Mouse (Mus musculus) CH12.LX (cell line): ENCODE data around the gene Trim24. TPM values are rescaled to one million over a fixed set of nuclear protein-coding genes. Genes with fewer than 3 reads are reported as not detected.
A peak's percentile ranks its signal among the peaks of the same experiment; 100 is the strongest.

Source experiments
- DNase-seq: peaks from one replicate; pipeline ENCODE4 v3.0.0-alpha.2; 2013; ENCODE audit errors: extremely low read depth
- H3K27ac ChIP-seq: 2 replicates; pipeline ENCODE4 v1.5.1; 2012; ENCODE audit warnings: low read depth, mild to moderate bottlenecking, control low read depth, moderate library complexity; ENCODE audit not compliant: insufficient read depth
- H3K27me3 ChIP-seq: replicated peaks from 2 replicates; pipeline ENCODE3; 2012; ENCODE audit warnings: inconsistent platforms
- H3K36me3 ChIP-seq, 2 experiments: replicated peaks in 1 of 2; 2 replicates each; pipeline versions ENCODE3 to v1.6.1; 2012; ENCODE audit warnings: inconsistent platforms in 1 of 2, low read length in 1 of 2, mild to moderate bottlenecking in 1 of 2, mixed read lengths in 1 of 2, moderate library complexity in 1 of 2; ENCODE audit not compliant: control insufficient read depth in 1 of 2, insufficient read depth in 1 of 2
- H3K4me1 ChIP-seq, 2 experiments: 2 replicates each; pipeline ENCODE4 v1.6.1; 2012; ENCODE audit warnings: inconsistent platforms in 1 of 2, moderate library complexity in 1 of 2; ENCODE audit not compliant: insufficient read depth in 2 of 2, control insufficient read depth in 1 of 2
- H3K4me2 ChIP-seq: 2 replicates; pipeline ENCODE4 v1.6.1; 2012; ENCODE audit warnings: low read depth, mild to moderate bottlenecking, control low read depth; ENCODE audit not compliant: poor library complexity, insufficient read depth, severe bottlenecking
- H3K4me3 ChIP-seq, 3 experiments: fragments of 150-350 bp in 1 of 3; sonication (generic) in 1 of 3; replicated peaks in 1 of 3; 2 replicates each; pipeline versions ENCODE3 to v1.5.1; 2011 to 2012; ENCODE audit warnings: low read depth in 2 of 3, low read length in 2 of 3, mild to moderate bottlenecking in 2 of 3, moderate library complexity in 2 of 3, control low read depth in 1 of 3, improper control_type of control experiment in 1 of 3, inconsistent platforms in 1 of 3, mixed read lengths in 1 of 3; ENCODE audit not compliant: poor library complexity in 1 of 3
- H3K79me2 ChIP-seq: replicated peaks from 2 replicates; pipeline ENCODE4 v1.6.1; 2012; ENCODE audit warnings: mild to moderate bottlenecking, moderate library complexity; ENCODE audit not compliant: control insufficient read depth, poor library complexity, insufficient read depth, severe bottlenecking; ENCODE audit errors: extremely low read depth
- H3K9ac ChIP-seq: 2 replicates; pipeline ENCODE4 v1.6.1; 2012; ENCODE audit warnings: low read depth, mild to moderate bottlenecking, control low read depth, moderate library complexity; ENCODE audit not compliant: insufficient read depth
- H3K9me3 ChIP-seq: replicated peaks from 2 replicates; pipeline ENCODE3; 2012; ENCODE audit warnings: low read length, inconsistent platforms, mixed read lengths
- BHLHE40 ChIP-seq: IDR thresholded peaks from 2 replicates; pipeline ENCODE4 v1.6.1; 2011; ENCODE audit warnings: mild to moderate bottlenecking, low read depth, low read length, improper control_type of control experiment
- CHD2 ChIP-seq: IDR thresholded peaks from 2 replicates; pipeline ENCODE4 v1.6.1; 2011; ENCODE audit warnings: low read length, improper control_type of control experiment
- CTCF ChIP-seq, 2 experiments: IDR thresholded peaks in 1 of 2; conservative IDR thresholded peaks in 1 of 2; 2 replicates each; pipeline ENCODE4 v1.5.1; 2011 to 2012; ENCODE audit warnings: low read depth in 2 of 2, low read length in 2 of 2, improper control_type of control experiment in 1 of 2, inconsistent platforms in 1 of 2, mild to moderate bottlenecking in 1 of 2, moderate library complexity in 1 of 2
- E2F4 ChIP-seq: IDR thresholded peaks from 2 replicates; pipeline ENCODE4 v1.6.1; 2011; ENCODE audit warnings: low read depth, low read length, improper control_type of control experiment; ENCODE audit not compliant: insufficient replicate concordance
- ELF1 ChIP-seq: IDR thresholded peaks from 2 replicates; pipeline ENCODE4 v1.6.1; 2014; ENCODE audit warnings: low read depth, mild to moderate bottlenecking, inconsistent platforms, low read length, improper control_type of control experiment
- EP300 ChIP-seq: IDR thresholded peaks from 2 replicates; pipeline ENCODE4 v1.6.1; 2011; ENCODE audit warnings: low read length, improper control_type of control experiment
- ETS1 ChIP-seq: conservative IDR thresholded peaks from 2 replicates; pipeline ENCODE4 v1.6.1; 2012; ENCODE audit warnings: low read depth, mild to moderate bottlenecking, inconsistent platforms, low read length, improper control_type of control experiment, moderate library complexity
- GABPA ChIP-seq: IDR thresholded peaks from 2 replicates; pipeline ENCODE4 v1.6.1; 2012; ENCODE audit warnings: low read depth, low read length, improper control_type of control experiment, inconsistent platforms; ENCODE audit not compliant: insufficient replicate concordance
- HCFC1 ChIP-seq: IDR thresholded peaks from 2 replicates; pipeline ENCODE4 v1.6.1; 2012; ENCODE audit warnings: low read depth, mild to moderate bottlenecking, inconsistent platforms, low read length, improper control_type of control experiment
- IRF4 ChIP-seq: IDR thresholded peaks from 2 replicates; pipeline ENCODE4 v1.6.1; 2014; ENCODE audit warnings: low read depth, mild to moderate bottlenecking, inconsistent platforms, low read length, improper control_type of control experiment
- JUND ChIP-seq: conservative IDR thresholded peaks from 2 replicates; pipeline ENCODE4 v1.6.1; 2011; ENCODE audit warnings: low read depth, low read length, improper control_type of control experiment
- KAT2A ChIP-seq: IDR thresholded peaks from 2 replicates; pipeline ENCODE4 v1.6.1; 2012; ENCODE audit warnings: low read length, improper control_type of control experiment, inconsistent platforms; ENCODE audit not compliant: insufficient replicate concordance
- MAZ ChIP-seq: IDR thresholded peaks from 2 replicates; pipeline ENCODE4 v1.6.1; 2012; ENCODE audit warnings: low read depth, mild to moderate bottlenecking, inconsistent platforms, low read length, improper control_type of control experiment, moderate library complexity
- MEF2A ChIP-seq: IDR thresholded peaks from 2 replicates; pipeline ENCODE4 v1.6.1; 2014; ENCODE audit warnings: low read depth, mild to moderate bottlenecking, inconsistent platforms, low read length, improper control_type of control experiment, borderline replicate concordance
- MXI1 ChIP-seq: IDR thresholded peaks from 2 replicates; pipeline ENCODE4 v1.6.1; 2011; ENCODE audit warnings: mild to moderate bottlenecking, low read depth, low read length, improper control_type of control experiment
- NELFE ChIP-seq: IDR thresholded peaks from 2 replicates; pipeline ENCODE4 v1.6.1; 2011; ENCODE audit warnings: low read depth, low read length, improper control_type of control experiment
- NRF1 ChIP-seq: IDR thresholded peaks from 2 replicates; pipeline ENCODE4 v1.6.1; 2014; ENCODE audit warnings: low read depth, mild to moderate bottlenecking, inconsistent platforms, low read length, improper control_type of control experiment, moderate library complexity
- POLR2A ChIP-seq: IDR thresholded peaks from 2 replicates; pipeline ENCODE4 v1.6.1; 2011; ENCODE audit warnings: low read depth, mild to moderate bottlenecking, improper control_type of control experiment, low read length
- POLR2AphosphoS2 ChIP-seq: IDR thresholded peaks from 2 replicates; pipeline ENCODE4 v1.6.1; 2011; ENCODE audit warnings: low read depth, low read length, improper control_type of control experiment
- RAD21 ChIP-seq: IDR thresholded peaks from 2 replicates; pipeline ENCODE4 v1.6.1; 2011; ENCODE audit warnings: low read depth, mild to moderate bottlenecking, low read length, improper control_type of control experiment, moderate library complexity
- SMC3 ChIP-seq: IDR thresholded peaks from 2 replicates; pipeline ENCODE4 v1.6.1; 2011; ENCODE audit warnings: low read depth, low read length, improper control_type of control experiment
- TBP ChIP-seq: conservative IDR thresholded peaks from 2 replicates; pipeline ENCODE4 v1.6.1; 2011; ENCODE audit warnings: low read depth, low read length, improper control_type of control experiment
- TCF12 ChIP-seq: IDR thresholded peaks from 2 replicates; pipeline ENCODE4 v1.6.1; 2014; ENCODE audit warnings: low read depth, mild to moderate bottlenecking, inconsistent platforms, low read length, improper control_type of control experiment
- UBTF ChIP-seq: IDR thresholded peaks from 2 replicates; pipeline ENCODE4 v1.6.1; 2012; ENCODE audit warnings: low read depth, mild to moderate bottlenecking, inconsistent platforms, low read length, improper control_type of control experiment, moderate library complexity
- USF1 ChIP-seq: IDR thresholded peaks from 2 replicates; pipeline ENCODE4 v1.6.1; 2014; ENCODE audit warnings: low read depth, mild to moderate bottlenecking, inconsistent platforms, low read length, improper control_type of control experiment
- ZC3H11A ChIP-seq: IDR thresholded peaks from 2 replicates; pipeline ENCODE4 v1.6.1; 2012; ENCODE audit warnings: low read depth, mild to moderate bottlenecking, inconsistent platforms, low read length, improper control_type of control experiment
- ZNF384 ChIP-seq: IDR thresholded peaks from 2 replicates; pipeline ENCODE4 v1.6.1; 2012; ENCODE audit warnings: low read depth, low read length, improper control_type of control experiment, inconsistent platforms
- dilution Hi-C: fragments of 300-500 bp; cut with MboI; formaldehyde crosslinking; loops from 2 replicates; pipeline ENCODE4 v1.14.3; 2020; ENCODE audit warnings: low sequenced_read_pairs; ENCODE audit not compliant: extremely low pct_unique_long_range_greater_than_20kb, extremely low pct_ligation_motif_present
- in situ Hi-C: fragments of 300-500 bp; cut with MboI; formaldehyde crosslinking; loops from 3 replicates; pipeline ENCODE4 v1.14.3; 2019; ENCODE audit warnings: low sequenced_read_pairs, low pct_ligation_motif_present, low pct_unique_long_range_greater_than_20kb, mixed read lengths
- polyA plus RNA-seq: library from polyadenylated mRNA; unstranded; fragments of >175 nt; gene quantifications from 2 replicates; pipeline ENCODE4 v1.2.1, GENCODE M21; 2012; ENCODE audit warnings: low read depth; ENCODE audit not compliant: insufficient read length
- total RNA-seq, 2 experiments: library from RNA; depleted of rRNA; stranded (reverse); fragments of 300-350 nt in 1 of 2; fragments of >200 nt in 1 of 2; gene quantifications; 2 replicates each; pipeline ENCODE4 v1.2.3; 2012 to 2014

Gene Trim24
- total and polyA plus RNA-seq, 3 experiments = 23.7 to 35.7 (median 31.7) TPM

DNA sequence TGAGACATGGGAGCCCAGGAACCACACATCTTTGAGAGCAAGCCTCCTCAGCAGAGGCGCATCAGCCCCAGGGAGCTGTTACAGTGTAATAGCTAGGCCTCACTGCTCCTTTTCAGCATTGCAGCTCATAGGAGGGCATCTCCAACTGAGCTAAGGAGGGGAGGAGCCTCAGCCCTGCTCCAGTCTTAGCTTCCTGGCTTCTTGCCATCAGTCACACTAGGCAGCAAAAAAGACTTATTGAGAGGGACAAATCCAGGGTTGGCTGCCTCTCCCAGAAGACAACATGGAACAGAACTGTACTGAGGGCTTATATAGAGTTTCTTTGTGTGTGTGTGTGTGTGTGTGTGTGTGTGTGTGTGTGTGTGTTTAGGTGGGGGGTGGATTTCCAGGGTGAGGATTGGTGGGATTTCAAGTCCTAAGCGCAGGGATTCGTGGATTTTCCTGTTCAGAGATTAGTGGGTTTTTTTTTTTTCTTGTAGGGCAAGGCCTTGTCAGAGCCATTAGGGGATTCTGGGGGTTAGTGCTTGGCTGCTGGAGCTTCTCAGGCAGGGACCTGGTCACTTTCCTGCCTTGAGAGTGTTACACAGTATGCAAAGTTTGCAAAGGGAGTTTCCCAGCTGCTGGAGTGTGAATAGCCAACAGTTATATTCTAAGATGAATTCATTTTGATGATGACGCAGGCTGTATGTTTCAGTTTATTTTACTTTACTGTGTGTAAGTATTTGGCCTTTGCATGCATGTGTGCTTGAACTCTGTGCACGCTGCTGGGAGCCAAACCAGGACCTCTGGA is 25.2 kb downstream of the Trim24 start:
- dilution Hi-C loops = no loop called here

DNA sequence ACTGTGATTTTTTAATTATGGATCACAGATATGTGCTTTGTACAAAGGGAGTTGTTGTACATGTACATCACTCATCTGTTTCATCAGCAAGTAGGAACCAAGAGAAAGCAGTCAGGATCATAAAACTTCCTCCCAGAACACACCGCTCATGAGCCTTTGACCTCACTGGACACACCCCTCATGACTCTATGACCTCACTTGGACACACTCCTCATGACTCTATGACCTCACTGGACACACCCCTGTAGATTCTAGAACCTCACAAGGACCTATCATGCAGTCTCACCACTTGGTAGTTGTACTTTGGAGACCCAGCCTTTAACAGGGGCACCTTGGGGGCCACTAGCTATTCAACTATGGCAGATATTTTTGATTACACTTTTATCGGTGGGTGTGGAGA is 29.6 kb downstream of the Trim24 start:
- Histone ChIP-seq H3K9ac (no peak overlapping the region), H3K79me2 (peaks cover 28% of the 10 kb centered on the region), H3K4me2 (no peak overlapping the region), H3K27me3 (no peaks in the 10 kb centered on the region), H3K4me3 (no peak overlapping the region), H3K9me3 (no peaks in the 10 kb centered on the region), H3K4me1 (peaks cover 4 to 17% of the 10 kb centered on the region in 2 experiments), H3K27ac (no peak overlapping the region), H3K36me3 (peaks cover 3 to 24% of the 10 kb centered on the region in 2 experiments)
- peak; percentile 4 for DNase-seq
- in situ Hi-C loops (no loop called here), dilution Hi-C loops (no loop called here)
- no peak for TF ChIP-seq TBP
- TF ChIP-seq NELFE = no peak
- TF ChIP-seq NRF1 = no peak
- TF ChIP-seq USF1 = no peak
- TF ChIP-seq ELF1 = no peak
- TF ChIP-seq JUND = no peak
- TF ChIP-seq UBTF = no peak
- no peak for TF ChIP-seq EP300

More for the DNA sequence above, 25.2 kb downstream of the Trim24 start:
- H3K4me3 ChIP-seq = no peak overlapping the region
- H3K79me2 ChIP-seq = peaks cover 47% of the 10 kb centered on the region
- peaks cover 8% of the 10 kb centered on the region for H3K9me3 ChIP-seq
- H3K27ac ChIP-seq = peak overlapping the region; percentile 86
- H3K9ac ChIP-seq = peak overlapping the region; percentile 7; the same call in 1 of the 2 replicates
- H3K36me3 ChIP-seq = peaks cover 0 to 15% of the 10 kb centered on the region in 2 experiments
- peak overlapping the region; percentile 19 for H3K4me2 ChIP-seq
- peak; percentile 82 for DNase-seq
- H3K4me1 ChIP-seq = peaks cover 4 to 17% of the 10 kb centered on the region in 2 experiments
- H3K27me3 ChIP-seq = no peaks in the 10 kb centered on the region
- TF ChIP-seq ZC3H11A (no peak), TCF12 (no peak), RAD21 (no peak; the same call in 1 of the 2 replicates), POLR2AphosphoS2 (no peak), ZNF384 (peak; percentile 87), TBP (no peak), MEF2A (peak; percentile 8; the same call in 1 of the 2 replicates), JUND (no peak), BHLHE40 (no peak), IRF4 (peak; percentile 32; the same call in 1 of the 2 replicates), POLR2A (0 out of 2 replicates have a peak, but pooled peaks have one; percentile 22), USF1 (no peak), MXI1 (no peak), EP300 (peak; percentile 69), E2F4 (no peak), SMC3 (no peak), MAZ (no peak), GABPA (no peak), HCFC1 (no peak), CHD2 (no peak), NRF1 (no peak), KAT2A (no peak), ETS1 (peak; percentile 30; the same call in 1 of the 2 replicates), NELFE (no peak), CTCF (conservative IDR thresholded peaks at IDR 0.05 in 1 of 2, IDR thresholded peaks at IDR 0.05 in 1 of 2; ENCODE audit: low read depth in 2 of 2, low read length in 2 of 2) (no peak)
- in situ Hi-C loops = no loop called here
